Mouse (Mus musculus): Measurements from ENCODE around the gene Lpcat1. TPM values are rescaled to one million over a fixed set of nuclear protein-coding genes. Genes with fewer than 3 reads are reported as not detected.

Gene Lpcat1
- total RNA-seq, 1 experiment, result 105 TPM

- TF ChIP-seq CHD2 (IDR thresholded peaks at IDR 0.05; ENCODE audit: low read depth, low read length) (no peak), ZC3H11A (IDR thresholded peaks at IDR 0.05; ENCODE audit: borderline replicate concordance, low read depth, low read length) (no peak), ZNF384 (IDR thresholded peaks at IDR 0.05; ENCODE audit: low read depth, low read length) (no peak), MAFK (IDR thresholded peaks at IDR 0.05; ENCODE audit: insufficient read depth, low read depth, low read length) (no peak), HCFC1 (IDR thresholded peaks at IDR 0.05; ENCODE audit: borderline replicate concordance, insufficient read depth, low read length) (no peak)
- peaks cover 35% of the 10 kb centered on the region for H3K36me3 ChIP-seq (ENCODE audit: control insufficient read depth, insufficient read depth, low read length, poor library complexity, severe bottlenecking)
- no peak overlapping the region for H3K4me3 ChIP-seq (ENCODE audit: insufficient read depth in 1 of 2, low read depth in 1 of 2, low read length in 2 of 2, poor library complexity in 1 of 2, severe bottlenecking in 1 of 2)
- in situ Hi-C loops (cut with MboI; ENCODE audit: low sequenced_read_pairs in 2 of 2, unreplicated experiment in 2 of 2), result loop anchor here in 1 of 2 experiments (10.0 kb wide), 2 partner anchors 85 to 185 kb away; no protein-coding TSS in a partner anchor
- no peak overlapping the region for H3K9ac ChIP-seq (ENCODE audit: insufficient read depth, low read depth, low read length, poor library complexity, severe bottlenecking)
- no peaks in the 10 kb centered on the region for H3K9me3 ChIP-seq (ENCODE audit: control insufficient read depth, insufficient read depth, low read depth, low read length)
- no peaks in the 10 kb centered on the region for H3K4me1 ChIP-seq (ENCODE audit: control insufficient read depth in 2 of 2, insufficient read depth in 2 of 2, low read length in 2 of 2, poor library complexity in 1 of 2)
- no peak for DNase-seq (ENCODE audit: low read depth, low spot score)
- H3K27ac ChIP-seq (ENCODE audit: insufficient read depth, low read depth, low read length, poor library complexity, severe bottlenecking), result no peak overlapping the region
Measured at GRCm38 (mm10) chr13:73509869-73510268, 42.9 kb downstream of the Lpcat1 start.

- DNase-seq (ENCODE audit: low read depth, low spot score), result peak; percentile 75
- Histone ChIP-seq H3K4me3 (ENCODE audit: insufficient read depth in 1 of 2, low read depth in 1 of 2, low read length in 2 of 2, poor library complexity in 1 of 2, severe bottlenecking in 1 of 2) (no peak overlapping the region), H3K9ac (ENCODE audit: insufficient read depth, low read depth, low read length, poor library complexity, severe bottlenecking) (no peak overlapping the region), H3K27ac (ENCODE audit: insufficient read depth, low read depth, low read length, poor library complexity, severe bottlenecking) (no peak overlapping the region), H3K9me3 (ENCODE audit: control insufficient read depth, insufficient read depth, low read depth, low read length) (no peaks in the 10 kb centered on the region), H3K36me3 (ENCODE audit: control insufficient read depth, insufficient read depth, low read length, poor library complexity, severe bottlenecking) (peaks cover 41% of the 10 kb centered on the region), H3K4me1 (ENCODE audit: control insufficient read depth in 2 of 2, insufficient read depth in 2 of 2, low read length in 2 of 2, poor library complexity in 1 of 2) (0 out of 4 replicates have a peak, but pooled peaks cover 0 to 3% of the 10 kb centered on the region in 2 experiments)
- in situ Hi-C loops (cut with MboI; ENCODE audit: low sequenced_read_pairs in 2 of 2, unreplicated experiment in 2 of 2), result loop anchor here in 1 of 2 experiments (10.0 kb wide), 1 partner anchor 182 kb away; no protein-coding TSS in a partner anchor
- TF ChIP-seq ZC3H11A (IDR thresholded peaks at IDR 0.05; ENCODE audit: borderline replicate concordance, low read depth, low read length) (peak; percentile 90; the same call in 1 of the 2 replicates), HCFC1 (IDR thresholded peaks at IDR 0.05; ENCODE audit: borderline replicate concordance, insufficient read depth, low read length) (no peak)
Measured at GRCm38 (mm10) chr13:73512776-73513673, 46.0 kb downstream of the Lpcat1 start.

- peaks cover 31% of the 10 kb centered on the region for H3K36me3 ChIP-seq (ENCODE audit: control insufficient read depth, insufficient read depth, low read length, poor library complexity, severe bottlenecking)
Measured at GRCm38 (mm10) chr13:73516886-73517285, 49.9 kb downstream of the Lpcat1 start.

GRCm38 (mm10) chr13:73533716-73534115 lies 66.7 kb downstream of the Lpcat1 start:
- H3K9ac ChIP-seq (ENCODE audit: insufficient read depth, low read depth, low read length, poor library complexity, severe bottlenecking), result no peak overlapping the region
- no peak for TF ChIP-seq ZNF384 (IDR thresholded peaks at IDR 0.05; ENCODE audit: low read depth, low read length)
- no peak for TF ChIP-seq ZC3H11A (IDR thresholded peaks at IDR 0.05; ENCODE audit: borderline replicate concordance, low read depth, low read length)
- no peak for TF ChIP-seq CHD2 (IDR thresholded peaks at IDR 0.05; ENCODE audit: low read depth, low read length)
- TF ChIP-seq HCFC1 (IDR thresholded peaks at IDR 0.05; ENCODE audit: borderline replicate concordance, insufficient read depth, low read length), result no peak
- no peak for TF ChIP-seq MAFK (IDR thresholded peaks at IDR 0.05; ENCODE audit: insufficient read depth, low read depth, low read length)
- no peaks in the 10 kb centered on the region for H3K36me3 ChIP-seq (ENCODE audit: control insufficient read depth, insufficient read depth, low read length, poor library complexity, severe bottlenecking)
- in situ Hi-C loops (cut with MboI; ENCODE audit: low sequenced_read_pairs in 2 of 2, unreplicated experiment in 2 of 2), result no loop called here
- no peak overlapping the region for H3K4me3 ChIP-seq (ENCODE audit: insufficient read depth in 1 of 2, low read depth in 1 of 2, low read length in 2 of 2, poor library complexity in 1 of 2, severe bottlenecking in 1 of 2)
- no peaks in the 10 kb centered on the region for H3K9me3 ChIP-seq (ENCODE audit: control insufficient read depth, insufficient read depth, low read depth, low read length)
- DNase-seq (ENCODE audit: low read depth, low spot score), result no peak
- no peak overlapping the region for H3K27ac ChIP-seq (ENCODE audit: insufficient read depth, low read depth, low read length, poor library complexity, severe bottlenecking)
- H3K4me1 ChIP-seq (ENCODE audit: control insufficient read depth in 2 of 2, insufficient read depth in 2 of 2, low read length in 2 of 2, poor library complexity in 1 of 2), result peaks cover 0 to 2% of the 10 kb centered on the region in 2 experiments; a peak in 1 of 4 replicates

More at GRCm38 (mm10) chr13:73516886-73517285, 49.9 kb downstream of the Lpcat1 start:
- Histone ChIP-seq H3K4me3 (ENCODE audit: insufficient read depth in 1 of 2, low read depth in 1 of 2, low read length in 2 of 2, poor library complexity in 1 of 2, severe bottlenecking in 1 of 2) (no peak overlapping the region), H3K4me1 (ENCODE audit: control insufficient read depth in 2 of 2, insufficient read depth in 2 of 2, low read length in 2 of 2, poor library complexity in 1 of 2) (0 out of 4 replicates have a peak, but pooled peaks cover 0 to 3% of the 10 kb centered on the region in 2 experiments), H3K9ac (ENCODE audit: insufficient read depth, low read depth, low read length, poor library complexity, severe bottlenecking) (no peak overlapping the region), H3K9me3 (ENCODE audit: control insufficient read depth, insufficient read depth, low read depth, low read length) (no peaks in the 10 kb centered on the region), H3K27ac (ENCODE audit: insufficient read depth, low read depth, low read length, poor library complexity, severe bottlenecking) (no peak overlapping the region)
- in situ Hi-C loops (cut with MboI; ENCODE audit: low sequenced_read_pairs in 2 of 2, unreplicated experiment in 2 of 2), result loop anchor here in 1 of 2 experiments (10.0 kb wide), 1 partner anchor 178 kb away; no protein-coding TSS in a partner anchor
- no peak for DNase-seq (ENCODE audit: low read depth, low spot score)
- TF ChIP-seq HCFC1 (IDR thresholded peaks at IDR 0.05; ENCODE audit: borderline replicate concordance, insufficient read depth, low read length), result no peak
- no peak for TF ChIP-seq ZC3H11A (IDR thresholded peaks at IDR 0.05; ENCODE audit: borderline replicate concordance, low read depth, low read length)
- TF ChIP-seq CHD2 (IDR thresholded peaks at IDR 0.05; ENCODE audit: low read depth, low read length), result no peak
- no peak for TF ChIP-seq MAFK (IDR thresholded peaks at IDR 0.05; ENCODE audit: insufficient read depth, low read depth, low read length)
- TF ChIP-seq ZNF384 (IDR thresholded peaks at IDR 0.05; ENCODE audit: low read depth, low read length), result no peak

Measured in ES-E14 (cell line).